Mouse (Mus musculus) heart, embryonic 10.5 days (tissue): ENCODE measurements at regions not wholly inside any gene's neighbourhood (a gene's known extent, or its start where the extent isn't known, plus 50 kb on each side); places are given as distances from the start of the nearest gene placed in this dataset.

Source experiments
- DNase-seq: peaks from one replicate; pipeline ENCODE4 v3.0.0-alpha.2; 2017; ENCODE audit warnings: low spot score
- H3K27ac ChIP-seq: fragments of 300-500 bp; sonication (generic); 2 replicates; pipeline ENCODE4 v1.5.1; 2016; ENCODE audit warnings: mild to moderate bottlenecking
- H3K27me3 ChIP-seq: fragments of 300-500 bp; sonication (generic); 2 replicates; pipeline ENCODE4 v1.6.1; 2016; ENCODE audit warnings: mild to moderate bottlenecking; ENCODE audit not compliant: poor library complexity, insufficient read depth, severe bottlenecking
- H3K36me3 ChIP-seq: fragments of 300-500 bp; sonication (generic); 2 replicates; pipeline ENCODE4 v1.6.1; 2016; ENCODE audit warnings: mild to moderate bottlenecking, moderate library complexity
- H3K4me1 ChIP-seq: fragments of 300-500 bp; sonication (generic); 2 replicates; pipeline ENCODE4 v1.6.1; 2016; ENCODE audit warnings: mild to moderate bottlenecking
- H3K4me3 ChIP-seq: fragments of 300-500 bp; sonication (generic); 2 replicates; pipeline ENCODE4 v1.5.1; 2016; ENCODE audit warnings: mild to moderate bottlenecking, moderate library complexity
- H3K9me3 ChIP-seq: fragments of 300-500 bp; sonication (generic); 2 replicates; pipeline ENCODE4 v1.6.1; 2016; ENCODE audit warnings: mild to moderate bottlenecking, moderate library complexity
- WGBS: fragments of 180-500 bp; shearing (Covaris S2); methylation state at CpG from one replicate; pipeline ENCODE4 v1.1.7; 2016; 5-methylcytosine and 5-hydroxymethylcytosine counted together

DNA sequence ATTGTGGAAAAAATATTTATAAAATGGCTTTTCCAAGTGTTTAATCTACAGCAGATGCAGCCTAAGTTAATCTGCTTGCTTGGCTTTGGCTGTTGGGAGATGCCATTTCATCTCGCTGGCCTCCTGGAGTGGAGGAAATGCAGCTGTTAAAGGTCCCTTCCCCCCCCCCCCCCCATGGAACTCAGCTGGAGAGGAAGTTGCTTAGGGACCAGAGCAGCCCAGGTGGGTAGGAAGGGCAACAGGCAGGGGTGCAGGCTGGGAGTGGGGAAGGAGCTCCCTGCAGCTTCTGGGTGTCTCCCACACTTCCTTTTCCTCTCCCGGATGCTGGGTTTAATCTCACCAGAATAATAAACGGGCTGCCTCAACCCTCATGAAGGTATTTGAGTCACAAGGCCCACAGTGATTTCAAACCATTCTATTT lies 104.0 kb upstream of the Pmepa1 start:
- Histone ChIP-seq H3K27me3 (no peaks in the 10 kb centered on the region; the same call in 1 of the 2 replicates), H3K36me3 (no peaks in the 10 kb centered on the region), H3K4me1 (peaks cover 16% of the 10 kb centered on the region; the same call in 1 of the 2 replicates), H3K9me3 (no peaks in the 10 kb centered on the region), H3K27ac (no peak overlapping the region), H3K4me3 (no peak overlapping the region)
- 52% methylated on average over 3 of the region's 3 CpGs for WGBS
- DNase-seq = no peak

DNA sequence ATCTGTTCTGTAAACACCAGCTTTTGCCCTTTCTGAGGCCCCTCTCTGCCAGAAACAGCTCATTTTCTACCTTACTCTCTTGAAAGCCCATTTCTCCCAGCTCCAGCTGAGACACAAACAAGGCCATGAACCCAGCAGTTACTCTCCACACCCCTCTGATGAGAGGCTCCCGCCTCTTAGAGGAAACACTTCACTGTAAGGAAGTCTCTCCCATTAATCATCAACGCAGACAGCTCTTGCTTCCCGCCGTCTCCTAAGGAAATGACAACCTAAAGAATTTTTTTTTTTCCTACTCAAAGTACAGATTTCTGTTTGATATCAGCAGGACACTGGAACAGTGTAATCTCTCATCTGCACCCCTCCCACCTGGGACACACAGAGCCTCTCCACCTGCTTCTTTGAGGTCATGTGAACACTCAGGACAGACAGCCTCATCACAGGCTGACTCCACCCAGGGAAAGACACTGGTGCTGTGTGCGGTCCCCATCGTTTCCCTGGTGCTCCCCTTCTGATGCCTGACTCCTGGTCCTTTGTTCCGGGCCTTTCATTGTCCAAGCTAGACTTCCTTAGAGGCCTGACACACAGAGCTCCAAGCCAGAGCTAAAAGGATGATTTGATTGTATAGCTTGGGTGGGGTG lies 106.0 kb upstream of the Pmepa1 start:
- Histone ChIP-seq H3K9me3 (no peaks in the 10 kb centered on the region), H3K36me3 (no peaks in the 10 kb centered on the region), H3K27me3 (peaks cover 15% of the 10 kb centered on the region), H3K4me1 (peaks cover 16% of the 10 kb centered on the region; the same call in 1 of the 2 replicates), H3K4me3 (no peak overlapping the region), H3K27ac (no peak overlapping the region)
- no peak for DNase-seq
- 54% methylated on average over 7 of the region's 7 CpGs for WGBS

- Histone ChIP-seq H3K27me3 (peaks cover 15% of the 10 kb centered on the region; the same call in 1 of the 2 replicates), H3K27ac (no peak overlapping the region), H3K4me1 (0 out of 2 replicates have a peak, but pooled peaks cover 7% of the 10 kb centered on the region), H3K4me3 (no peak overlapping the region), H3K36me3 (no peaks in the 10 kb centered on the region), H3K9me3 (no peaks in the 10 kb centered on the region)
- DNase-seq = no peak
- WGBS = 75% methylated on average over 8 of the region's 8 CpGs
These were observed 108.7 kb upstream of the Pmepa1 start for GRCm38 (mm10) chr2:173384935-173385586.

GRCm38 (mm10) chr2:173385722-173386141 lies 109.4 kb upstream of the Pmepa1 start:
- H3K27ac ChIP-seq = no peak overlapping the region
- 0 out of 2 replicates have a peak, but pooled peaks cover 4% of the 10 kb centered on the region for H3K4me1 ChIP-seq
- no peak for DNase-seq
- H3K36me3 ChIP-seq = no peaks in the 10 kb centered on the region
- peaks cover 15% of the 10 kb centered on the region; the same call in 1 of the 2 replicates for H3K27me3 ChIP-seq
- 60% methylated on average over 9 of the region's 9 CpGs for WGBS
- no peak overlapping the region for H3K4me3 ChIP-seq
- no peaks in the 10 kb centered on the region for H3K9me3 ChIP-seq

DNA sequence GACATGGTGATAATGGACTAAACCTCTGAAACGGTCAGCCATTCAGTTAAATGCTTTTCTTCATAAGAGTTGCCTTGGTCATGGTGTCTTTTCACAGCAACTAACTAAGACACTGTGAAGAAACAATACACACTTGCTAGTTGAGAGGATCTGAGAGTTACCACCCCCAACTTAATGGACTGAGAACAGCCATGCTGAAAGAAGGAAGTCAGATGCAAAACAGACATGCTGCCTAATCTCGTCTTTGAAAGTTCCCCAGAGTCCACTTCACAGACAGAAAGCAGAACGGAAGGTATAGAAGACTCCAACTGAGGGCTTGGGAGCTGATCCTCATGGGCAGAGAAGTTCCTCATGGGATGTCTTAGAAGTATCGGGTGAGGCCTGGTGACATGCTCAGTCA lies 111.8 kb upstream of the Pmepa1 start:
- no peak overlapping the region for H3K27ac ChIP-seq
- 64% methylated on average over 4 of the region's 4 CpGs for WGBS
- H3K9me3 ChIP-seq = no peaks in the 10 kb centered on the region
- H3K27me3 ChIP-seq = peaks cover 18% of the 10 kb centered on the region
- DNase-seq = no peak
- no peak overlapping the region for H3K4me3 ChIP-seq
- H3K36me3 ChIP-seq = no peaks in the 10 kb centered on the region
- 0 out of 2 replicates have a peak, but pooled peaks cover 5% of the 10 kb centered on the region for H3K4me1 ChIP-seq

DNA sequence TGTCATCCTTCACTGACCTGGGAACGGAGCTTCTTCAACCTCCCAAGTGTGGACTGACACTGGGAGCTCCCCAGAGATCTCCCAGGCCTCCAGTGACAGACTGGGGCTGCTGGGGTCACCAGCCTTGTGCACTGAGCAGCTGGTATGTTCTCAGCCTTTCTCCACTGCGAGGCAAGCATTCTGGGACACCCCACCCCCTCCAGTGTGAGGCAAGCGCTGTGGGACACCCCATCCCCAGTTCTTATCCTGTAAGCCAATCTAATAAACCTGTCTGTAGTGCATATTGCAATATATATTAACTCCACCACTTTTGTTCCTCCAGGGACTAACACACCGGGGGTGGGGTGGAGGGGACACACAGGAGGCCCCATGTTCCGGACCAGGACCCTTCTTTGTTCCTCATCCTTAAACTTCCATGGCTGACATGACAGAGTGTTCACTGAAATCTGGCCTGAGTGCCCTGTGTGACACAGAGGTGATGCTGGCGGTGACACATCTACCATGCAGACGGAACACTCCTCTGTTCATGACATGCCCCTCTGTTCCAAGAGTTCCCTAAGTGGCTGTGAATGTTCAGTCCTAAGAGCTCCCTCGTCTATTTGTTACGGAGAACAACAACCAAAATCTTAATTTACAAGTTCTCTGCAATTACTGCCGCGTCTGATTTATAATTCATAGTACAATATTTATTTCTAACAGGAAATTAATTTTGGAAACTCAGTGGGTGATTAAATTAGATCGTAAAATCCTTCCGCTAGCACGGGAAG lies 116.4 kb upstream of the Pmepa1 start:
- Histone ChIP-seq H3K9me3 (no peaks in the 10 kb centered on the region), H3K27me3 (peaks cover 13% of the 10 kb centered on the region; the same call in 1 of the 2 replicates), H3K27ac (no peak overlapping the region), H3K36me3 (no peaks in the 10 kb centered on the region), H3K4me3 (no peak overlapping the region), H3K4me1 (0 out of 2 replicates have a peak, but pooled peaks cover 8% of the 10 kb centered on the region)
- WGBS = 82% methylated on average over 14 of the region's 14 CpGs
- no peak for DNase-seq

GRCm38 (mm10) chr2:173393324-173393592 lies 116.9 kb upstream of the Pmepa1 start:
- peaks cover 13% of the 10 kb centered on the region; the same call in 1 of the 2 replicates for H3K27me3 ChIP-seq
- H3K4me3 ChIP-seq = no peak overlapping the region
- no peak for DNase-seq
- 58% methylated on average over 2 of the region's 2 CpGs for WGBS
- H3K4me1 ChIP-seq = 0 out of 2 replicates have a peak, but pooled peaks cover 8% of the 10 kb centered on the region
- no peak overlapping the region for H3K27ac ChIP-seq
- no peaks in the 10 kb centered on the region for H3K9me3 ChIP-seq
- no peaks in the 10 kb centered on the region for H3K36me3 ChIP-seq

DNA sequence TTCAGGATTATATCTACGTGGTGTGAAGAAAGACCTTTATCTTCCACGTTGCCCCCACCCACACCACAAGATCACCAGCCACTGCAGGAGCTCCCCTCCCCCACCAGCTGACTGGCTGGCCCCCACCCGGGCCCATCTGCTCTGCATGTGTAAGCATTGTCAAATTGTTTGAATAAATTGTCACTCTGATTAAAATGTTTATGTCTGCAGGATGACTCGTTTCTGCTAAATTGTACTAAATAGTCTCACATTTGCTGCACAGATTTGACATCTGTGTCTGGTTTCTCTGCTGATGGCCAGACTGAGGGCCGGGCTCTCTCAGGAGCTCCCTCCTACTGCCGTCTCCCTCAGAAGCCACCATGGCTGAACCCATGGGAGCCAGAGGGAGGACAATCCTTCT lies 119.2 kb upstream of the Pmepa1 start:
- H3K4me1 ChIP-seq = 0 out of 2 replicates have a peak, but pooled peaks cover 8% of the 10 kb centered on the region
- peaks cover 13% of the 10 kb centered on the region; the same call in 1 of the 2 replicates for H3K27me3 ChIP-seq
- 56% methylated on average over 6 of the region's 6 CpGs for WGBS
- H3K9me3 ChIP-seq = no peaks in the 10 kb centered on the region
- DNase-seq = no peak
- no peak overlapping the region for H3K4me3 ChIP-seq
- H3K27ac ChIP-seq = no peak overlapping the region
- H3K36me3 ChIP-seq = no peaks in the 10 kb centered on the region

- Histone ChIP-seq H3K27ac (no peak overlapping the region), H3K4me3 (no peak overlapping the region), H3K27me3 (peaks cover 9% of the 10 kb centered on the region; the same call in 1 of the 2 replicates), H3K36me3 (no peaks in the 10 kb centered on the region), H3K9me3 (no peaks in the 10 kb centered on the region), H3K4me1 (0 out of 2 replicates have a peak, but pooled peaks cover 3% of the 10 kb centered on the region)
- WGBS = 81% methylated on average over 2 of the region's 2 CpGs
- DNase-seq = no peak
These were observed 121.6 kb upstream of the Pmepa1 start for GRCm38 (mm10) chr2:173397846-173398331.

DNA sequence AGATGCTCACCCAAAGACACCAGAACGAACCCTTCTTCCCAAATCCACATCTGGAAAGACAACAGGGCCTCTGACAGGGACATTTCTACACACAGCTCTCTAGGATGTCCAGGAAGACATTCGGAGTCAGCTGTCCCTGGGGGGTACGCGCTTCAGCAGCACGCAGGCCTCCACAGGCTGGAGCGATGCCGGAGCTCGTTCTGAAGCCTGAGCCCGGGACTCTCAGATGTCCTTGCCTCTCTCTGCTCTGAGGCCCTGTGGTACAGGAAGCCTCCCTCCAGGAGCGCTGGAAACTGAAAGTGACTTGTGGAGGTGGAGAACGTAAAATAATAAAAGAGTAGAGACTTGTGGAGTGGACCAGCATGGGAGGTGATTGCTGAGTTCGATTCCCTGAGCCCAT lies 116.8 kb upstream of the 1700021F07Rik start:
- no peak overlapping the region for H3K4me3 ChIP-seq
- peaks cover 22% of the 10 kb centered on the region; the same call in 1 of the 2 replicates for H3K27me3 ChIP-seq
- no peak overlapping the region for H3K27ac ChIP-seq
- WGBS = 68% methylated on average over 12 of the region's 12 CpGs
- peaks cover 12% of the 10 kb centered on the region for H3K4me1 ChIP-seq
- no peaks in the 10 kb centered on the region for H3K36me3 ChIP-seq
- DNase-seq = no peak
- no peaks in the 10 kb centered on the region for H3K9me3 ChIP-seq

DNA sequence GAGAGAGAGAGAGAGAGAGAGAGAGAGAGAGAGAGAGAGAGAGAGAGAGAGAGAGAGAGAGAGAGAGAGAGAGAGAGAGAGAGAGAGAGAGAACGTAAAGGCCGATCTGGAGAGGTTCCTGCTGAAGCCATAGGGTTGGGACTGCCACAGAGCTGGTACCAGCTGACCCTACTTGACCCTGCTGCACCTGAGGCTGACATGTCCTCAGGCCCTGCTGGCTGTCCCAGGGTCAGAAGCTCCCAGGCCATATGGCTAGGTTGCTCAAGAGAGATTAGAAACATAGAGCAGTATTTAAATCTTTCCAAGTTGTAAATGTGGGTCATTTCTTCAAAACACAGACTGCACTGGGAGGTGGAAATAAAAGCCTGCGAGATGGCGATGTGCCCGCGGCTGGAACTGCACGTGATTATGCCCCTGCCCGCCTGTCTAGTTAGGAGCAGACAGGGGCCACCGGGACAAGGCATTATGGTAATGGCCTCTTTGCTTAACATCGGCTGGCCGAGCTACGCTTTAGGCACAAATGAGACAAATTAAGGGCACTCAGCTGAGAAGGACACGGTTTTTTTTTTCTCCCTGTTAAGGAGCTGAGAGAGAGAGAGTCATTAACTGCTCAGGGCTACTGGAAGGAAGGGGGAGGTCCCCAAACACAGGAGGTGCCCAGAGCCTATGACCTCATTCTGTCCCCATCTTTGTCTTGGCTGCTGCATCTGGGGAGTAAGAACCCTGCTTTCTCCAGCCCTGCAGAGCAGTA lies 115.9 kb upstream of the 1700021F07Rik start:
- Histone ChIP-seq H3K27ac (no peak overlapping the region), H3K4me1 (peaks cover 12% of the 10 kb centered on the region), H3K4me3 (no peak overlapping the region), H3K9me3 (no peaks in the 10 kb centered on the region), H3K27me3 (peaks cover 22% of the 10 kb centered on the region; the same call in 1 of the 2 replicates), H3K36me3 (no peaks in the 10 kb centered on the region)
- WGBS = 69% methylated on average over 13 of the region's 13 CpGs
- no peak for DNase-seq

GRCm38 (mm10) chr2:173407133-173407532 lies 115.3 kb upstream of the 1700021F07Rik start:
- H3K4me3 ChIP-seq = no peak overlapping the region
- H3K27ac ChIP-seq = no peak overlapping the region
- no peak for DNase-seq
- peaks cover 22% of the 10 kb centered on the region; the same call in 1 of the 2 replicates for H3K27me3 ChIP-seq
- H3K9me3 ChIP-seq = no peaks in the 10 kb centered on the region
- H3K36me3 ChIP-seq = no peaks in the 10 kb centered on the region
- H3K4me1 ChIP-seq = peaks cover 12% of the 10 kb centered on the region
- 75% methylated on average over 3 of the region's 3 CpGs for WGBS
